Mouse (Mus musculus) brain, adult 2 months (tissue): ENCODE measurements around the gene Slc26a10.

ENCODE experiments used
- DNase-seq: peaks from one replicate; pipeline ENCODE4 v3.0.0; 2011; ENCODE audit warnings: low read depth, low spot score

The Slc26a10 gene

DNA sequence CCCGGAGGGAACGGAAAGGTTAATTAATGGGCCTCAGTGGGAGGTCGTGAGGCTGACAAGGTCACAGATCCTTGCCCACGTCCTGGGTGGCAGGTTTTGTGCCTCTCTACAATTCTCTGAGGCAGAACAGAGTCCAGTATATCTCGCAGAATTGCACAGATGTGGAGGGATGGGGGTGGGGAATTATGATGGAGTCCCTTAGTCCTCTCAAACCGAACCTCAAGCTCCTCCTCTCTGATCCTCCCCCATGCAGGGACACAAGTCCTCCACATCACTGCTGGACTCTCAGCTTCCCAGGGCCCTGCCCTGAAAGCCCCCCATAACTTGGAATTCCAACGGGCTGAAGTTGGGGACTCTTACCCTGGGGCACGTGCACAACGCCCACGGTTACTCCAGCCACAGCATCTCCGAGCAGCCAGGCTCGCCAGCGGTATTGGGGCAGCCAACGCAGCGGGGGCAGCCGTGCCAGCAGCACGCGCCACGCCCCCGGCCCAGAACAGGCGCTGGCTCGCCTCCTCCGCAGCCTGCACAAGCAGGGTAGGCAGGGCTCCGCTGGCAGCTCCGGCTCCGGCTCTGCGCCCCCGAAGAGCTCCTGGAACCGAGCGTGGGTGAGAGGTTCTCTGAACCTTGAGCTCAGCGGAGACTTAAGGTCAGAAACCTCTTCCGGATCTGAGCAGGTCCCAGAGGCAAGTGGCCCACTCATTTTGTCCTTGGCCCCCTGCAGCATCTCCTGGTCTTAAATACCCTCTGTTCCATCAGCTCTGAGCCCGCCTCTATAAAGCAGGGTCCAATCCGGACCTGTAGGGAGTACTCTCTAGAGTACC, at the start of gene Slc26a10:
Gene Slc26a10 (minus strand): TSS at position 775 of the 824 bp plus-strand sequence.
- DNase-seq, result peak; percentile 61

DNA sequence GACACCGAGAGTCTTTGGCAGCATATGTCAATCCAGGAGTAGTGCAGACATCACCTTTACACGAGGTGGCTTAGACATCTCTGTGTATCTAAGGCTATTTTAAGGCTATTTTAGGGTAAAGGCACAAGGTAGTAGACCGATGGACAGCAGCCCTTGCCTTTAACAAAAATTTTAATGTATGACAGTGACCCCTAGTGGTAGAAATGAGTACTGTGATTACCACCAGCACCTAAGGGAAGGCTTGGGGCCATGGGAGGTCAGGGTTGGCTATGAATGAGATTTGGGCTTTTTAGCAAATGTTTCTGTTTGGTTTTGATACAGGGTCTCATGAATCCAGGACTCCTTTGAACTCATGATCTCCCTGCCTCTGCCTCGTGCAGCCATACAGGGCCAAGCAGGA, 48.5 kb upstream of the Slc26a10 start:
- peak; percentile 81 for DNase-seq

DNA sequence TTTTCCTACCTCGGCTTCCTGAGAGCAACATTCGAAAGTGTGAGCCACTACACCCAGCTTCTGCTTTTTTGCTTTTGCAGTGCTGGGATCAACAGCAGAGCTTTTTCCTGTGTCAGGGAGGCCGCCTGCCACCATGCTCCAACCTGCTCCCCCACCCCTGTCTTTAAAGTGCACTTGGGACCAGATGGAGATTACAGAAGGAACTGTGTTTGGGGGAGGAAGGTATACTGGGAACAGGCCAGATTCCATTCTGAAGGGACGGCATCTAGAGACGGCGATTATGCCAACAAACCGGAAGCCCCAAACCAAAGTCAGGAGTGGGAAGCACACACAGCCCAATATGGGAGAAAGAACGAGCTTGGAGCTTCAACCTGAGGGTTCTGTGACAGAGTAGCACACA, 46.7 kb upstream of the Slc26a10 start:
- peak; percentile 65 for DNase-seq

DNA sequence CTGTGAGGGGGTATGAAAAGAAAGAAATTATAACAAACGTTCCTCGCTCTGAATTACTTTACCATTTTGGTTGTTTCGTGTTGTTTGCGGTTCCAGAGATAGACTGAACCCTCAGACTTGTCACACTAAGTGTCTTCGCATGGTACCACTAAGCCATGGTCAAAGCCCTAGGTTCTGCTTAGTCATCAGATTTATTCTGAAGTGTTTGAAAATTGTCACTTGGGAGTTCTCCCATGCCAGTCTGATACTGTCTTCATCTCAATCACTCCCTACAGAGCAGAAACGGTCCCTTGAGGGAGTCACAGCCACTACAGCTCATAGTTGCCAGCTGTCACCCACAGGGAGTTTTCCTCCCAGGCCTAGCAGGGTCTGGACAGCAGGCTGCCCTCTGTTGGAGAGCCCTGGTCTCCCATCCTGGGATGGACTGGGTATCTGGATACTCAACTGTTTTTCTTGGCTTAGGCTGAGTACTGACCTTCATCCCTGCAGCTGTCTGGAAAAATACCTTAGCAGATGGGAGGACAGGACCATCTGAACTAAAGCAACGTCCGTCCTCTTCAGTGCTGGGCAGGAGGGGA, 46.0 kb upstream of the Slc26a10 start:
- DNase-seq, result peak; percentile 53

DNA sequence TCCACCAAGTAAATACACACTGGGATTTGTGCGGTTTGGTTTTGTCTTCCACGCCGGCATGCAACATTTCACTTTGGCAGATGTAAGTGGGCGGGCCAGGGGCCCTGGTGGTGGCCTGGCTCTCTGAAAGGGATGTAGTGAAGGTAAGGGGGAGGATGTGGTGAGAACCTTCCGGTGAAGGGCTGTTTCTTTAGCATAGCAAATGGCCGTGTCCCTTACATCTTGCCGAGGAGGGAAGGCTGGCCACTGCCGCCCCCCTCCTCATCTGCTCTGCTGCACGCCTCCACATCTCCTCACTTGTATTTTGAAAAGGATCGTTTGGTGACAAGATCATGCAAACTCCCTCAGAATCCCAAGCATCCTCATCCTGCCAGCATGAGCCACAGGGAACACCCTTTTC, 45.3 kb upstream of the Slc26a10 start:
- DNase-seq, result peak; percentile 72

DNA sequence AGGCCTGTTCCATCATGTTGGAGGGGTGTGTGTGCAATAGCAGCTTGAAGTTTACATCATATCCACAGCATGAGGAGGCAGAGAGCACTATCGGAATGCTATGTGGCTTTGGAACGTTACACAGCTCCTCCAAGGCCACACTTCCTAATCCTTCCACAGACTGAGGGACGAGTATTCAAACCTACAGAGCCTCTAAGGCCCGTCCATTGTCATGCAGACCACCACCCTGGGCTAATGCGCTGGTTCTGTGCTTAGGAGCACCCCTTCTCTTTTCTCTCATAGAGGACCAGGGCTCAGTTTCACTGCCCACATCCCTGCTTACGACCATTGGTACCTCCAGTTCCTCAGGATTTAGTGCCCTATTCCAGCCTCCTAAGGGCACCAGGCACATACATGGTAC, 44.8 kb upstream of the Slc26a10 start:
- DNase-seq, result no peak

DNA sequence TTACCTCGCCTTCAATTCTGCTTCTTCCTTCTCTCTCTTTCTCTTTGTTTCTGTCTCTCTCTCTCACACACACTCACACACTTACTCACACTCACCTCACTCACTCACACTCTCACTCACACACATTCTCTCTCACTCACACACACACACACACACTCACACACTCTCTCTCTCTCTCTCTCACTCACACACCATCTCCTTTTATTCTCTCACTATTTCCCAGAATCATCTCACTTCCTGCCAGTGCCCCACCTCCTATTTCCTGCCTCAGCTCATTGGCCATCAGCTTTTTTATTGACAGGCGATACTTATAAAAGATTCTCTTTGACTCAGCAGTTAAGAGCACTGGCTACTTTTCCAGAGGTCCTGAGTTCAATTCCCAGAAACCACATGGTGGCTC, 37.9 kb upstream of the Slc26a10 start:
- no peak for DNase-seq

DNA sequence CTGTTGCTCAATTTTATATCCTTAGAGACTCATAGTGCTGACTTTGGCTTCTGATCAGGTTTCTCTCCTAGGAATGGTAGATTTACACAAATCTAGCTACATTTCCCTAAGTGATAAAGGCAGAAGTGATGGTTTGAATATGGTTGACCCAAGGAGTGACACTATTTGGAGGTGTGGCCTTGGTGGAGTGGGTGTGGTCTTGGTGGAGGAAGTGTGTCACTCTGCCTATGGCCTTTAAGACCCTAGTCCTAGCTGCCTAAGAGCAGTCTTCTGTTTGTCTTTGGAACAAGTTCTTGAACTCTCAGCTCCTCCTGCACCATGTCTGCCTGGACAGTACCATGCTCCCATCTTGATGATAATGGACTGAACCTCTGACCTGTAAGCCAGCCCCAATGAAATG, 36.7 kb upstream of the Slc26a10 start:
- no peak for DNase-seq

DNA sequence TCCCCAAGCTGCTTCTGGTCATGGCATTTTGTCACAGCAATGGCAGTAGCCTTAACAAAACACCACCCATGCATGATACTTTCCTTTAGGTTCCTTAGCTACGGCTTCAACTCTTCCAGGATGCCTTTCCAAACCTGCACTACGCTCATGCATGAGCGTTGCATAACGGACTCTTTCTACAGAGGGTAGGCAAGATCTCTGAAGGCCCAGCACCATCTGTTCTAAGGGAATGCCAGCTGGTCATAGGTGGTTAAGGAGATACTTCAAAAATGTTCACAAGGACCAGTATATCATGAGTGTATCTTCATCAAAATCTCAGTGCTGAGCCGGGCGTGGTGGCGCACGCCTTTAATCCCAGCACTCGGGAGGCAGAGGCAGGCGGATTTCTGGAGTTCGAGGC, 36.0 kb upstream of the Slc26a10 start:
- DNase-seq, result peak; percentile 89

DNA sequence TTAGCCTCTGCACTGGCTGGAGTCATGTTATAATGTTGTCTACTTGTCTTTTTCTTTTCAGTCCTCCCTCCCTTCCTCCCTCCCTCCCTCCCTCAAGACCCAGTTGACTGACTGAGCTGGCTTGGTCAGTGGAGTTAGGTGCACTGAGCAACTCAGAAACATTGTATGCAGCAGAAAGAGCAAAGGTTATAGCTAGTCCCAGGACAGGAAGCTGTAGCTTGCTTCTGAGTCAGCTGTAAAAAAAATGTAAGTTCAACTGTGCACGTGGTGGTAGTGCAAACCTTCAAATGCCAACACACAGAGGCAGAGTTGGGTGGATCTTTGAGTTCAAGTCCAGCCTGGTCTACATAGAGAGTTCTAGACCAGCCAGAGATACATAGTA, 34.0 kb upstream of the Slc26a10 start:
- no peak for DNase-seq

DNA sequence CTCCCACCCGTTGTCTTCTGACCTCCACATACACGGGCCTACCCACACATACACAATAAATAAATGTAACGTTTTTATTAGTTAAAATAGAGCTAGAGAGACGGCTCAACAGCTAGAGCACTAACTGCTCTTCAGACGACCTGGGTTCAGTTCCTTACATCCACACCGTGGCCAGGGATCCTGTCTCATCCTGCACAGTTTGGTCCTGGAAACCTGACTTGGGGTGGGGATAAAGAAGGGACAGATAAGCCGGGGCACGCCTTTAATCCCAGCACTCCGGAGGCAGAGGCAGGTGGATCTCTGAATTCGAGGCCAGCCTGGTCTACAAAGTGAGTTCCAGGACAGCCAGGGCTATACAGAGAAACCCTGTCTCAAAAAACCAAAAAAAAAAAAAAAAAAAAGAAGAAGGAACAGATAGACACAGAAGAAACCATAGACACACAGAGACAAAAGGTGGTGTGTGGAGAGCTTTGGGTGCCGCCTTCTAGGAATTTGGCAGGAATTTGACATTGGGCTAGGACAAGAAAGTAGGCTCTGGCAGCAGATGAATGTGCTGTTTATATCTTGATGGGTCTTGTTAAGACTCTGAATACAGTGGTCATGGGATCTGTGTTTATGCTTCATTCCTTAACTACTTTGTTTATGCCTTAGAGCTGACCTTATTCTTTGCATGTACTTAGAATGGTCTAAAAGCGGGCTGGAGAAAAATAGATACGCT, 33.4 kb upstream of the Slc26a10 start:
- no peak for DNase-seq

DNA sequence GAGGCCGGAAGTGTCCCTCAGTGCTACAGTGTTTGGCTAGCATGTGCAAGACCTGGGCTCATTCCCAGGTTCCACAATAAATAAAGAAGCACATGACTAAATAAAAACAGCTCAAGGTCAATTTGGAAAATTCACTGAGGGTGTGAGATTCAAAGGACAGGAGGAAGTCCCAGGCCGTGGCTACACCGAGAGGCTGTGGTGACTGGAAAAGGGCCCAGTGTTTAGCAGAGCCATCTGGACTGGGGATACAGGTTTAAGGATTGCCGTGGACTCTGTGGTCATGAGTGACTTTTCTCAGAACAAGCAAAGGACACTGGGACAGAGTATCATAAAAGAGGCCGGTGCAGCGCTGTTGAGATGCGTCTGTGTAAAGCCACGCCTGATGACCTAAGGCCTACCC, 32.8 kb upstream of the Slc26a10 start:
- DNase-seq, result peak; percentile 60

DNA sequence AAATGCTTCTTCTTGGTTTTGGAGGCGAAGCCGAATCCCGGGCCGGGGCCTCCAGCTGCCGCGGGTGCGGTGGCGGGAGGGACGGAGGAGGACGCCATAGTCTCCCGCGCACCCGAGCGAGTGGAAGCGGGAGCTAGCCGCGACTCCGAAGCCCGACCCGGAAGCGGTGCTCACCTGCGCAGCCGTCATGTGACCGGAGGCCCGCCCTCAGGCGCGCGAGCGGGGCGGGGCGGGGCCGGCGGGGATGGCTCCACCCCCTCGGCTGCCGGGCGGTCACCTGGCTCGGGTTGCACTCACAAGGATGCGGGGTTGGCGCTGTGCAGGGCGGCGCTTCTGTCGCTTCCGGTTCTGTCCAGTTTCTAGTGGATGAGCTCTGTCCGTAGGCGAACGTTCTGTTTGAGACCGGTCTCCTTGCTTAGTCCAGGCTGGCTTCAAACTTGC, 31.0 kb upstream of the Slc26a10 start, which contains the start of gene Pip4k2c:
Gene Pip4k2c (minus strand): TSS at position 172 of the 441 bp plus-strand sequence.
- DNase-seq, result peak; percentile 95

DNA sequence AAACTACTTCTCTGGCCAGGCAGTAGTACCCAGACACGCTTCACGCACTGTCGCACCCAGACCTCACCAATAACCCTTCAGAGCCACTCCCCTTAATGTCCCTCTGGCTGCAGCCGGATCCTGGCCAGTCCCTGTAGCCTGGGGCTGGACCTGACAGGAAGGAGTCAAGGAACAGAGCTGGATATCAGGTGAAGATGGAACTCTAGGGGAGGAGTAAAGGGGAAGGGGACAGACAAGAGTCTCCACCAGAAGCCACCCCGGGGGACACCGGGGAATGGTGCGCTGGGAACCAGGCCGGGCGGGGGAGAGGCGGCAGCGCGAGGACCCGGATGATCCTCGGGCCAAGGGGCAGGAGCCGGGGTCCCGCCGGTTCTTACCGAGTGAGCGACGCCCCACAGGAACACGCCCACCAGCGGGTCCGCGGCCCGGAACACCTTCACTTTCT, 30.5 kb upstream of the Slc26a10 start:
- DNase-seq, result no peak

DNA sequence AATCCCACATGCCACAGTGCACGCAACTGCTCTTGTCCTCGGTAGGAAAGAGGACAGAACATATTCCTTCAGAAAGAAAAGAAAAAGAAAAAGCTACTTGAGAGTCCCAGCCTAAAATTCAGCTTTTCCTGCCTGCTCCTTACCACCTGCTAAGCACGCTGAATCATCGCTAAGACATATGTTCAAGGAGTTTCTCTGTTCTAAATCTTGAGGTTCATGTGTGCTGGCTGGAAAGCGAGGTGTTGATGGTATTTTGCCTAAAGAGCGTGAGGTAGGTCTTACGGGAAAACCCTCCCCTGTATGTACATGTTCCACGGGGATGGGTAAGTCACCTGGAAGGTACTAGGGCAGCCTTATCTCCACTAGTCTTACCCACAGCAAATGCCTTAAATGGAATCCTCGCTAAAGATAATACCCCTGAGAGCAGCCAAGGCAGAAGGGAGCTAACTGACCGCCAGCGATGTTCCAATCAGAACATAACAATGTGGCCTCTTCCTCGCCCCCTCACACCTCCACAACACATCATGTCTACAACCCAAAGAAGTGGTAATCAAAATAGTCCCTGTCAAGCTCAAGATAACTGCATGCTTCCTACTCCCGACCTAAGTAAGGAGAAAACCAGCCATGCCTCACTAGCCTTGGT, 29.6 kb upstream of the Slc26a10 start:
- DNase-seq, result peak; percentile 83

DNA sequence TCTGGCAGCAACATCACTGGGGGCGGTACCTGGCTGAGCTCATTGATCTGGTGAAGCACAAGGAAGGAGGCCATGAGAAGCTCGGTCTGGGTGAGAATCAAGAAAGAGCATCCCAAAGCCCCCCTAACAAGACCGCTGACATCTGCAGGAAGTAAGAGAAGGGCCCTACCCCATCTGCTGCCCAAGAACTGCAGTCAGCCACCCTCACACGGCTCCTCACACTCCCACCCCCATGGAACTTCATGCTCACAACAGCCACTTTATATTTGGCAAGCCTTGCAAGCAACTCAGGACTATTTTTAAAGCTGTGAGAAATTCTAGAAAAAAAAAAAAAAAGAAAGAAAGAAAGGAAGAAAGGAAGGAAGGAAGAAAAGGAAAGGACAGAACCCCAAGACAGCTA, 28.5 kb upstream of the Slc26a10 start:
- DNase-seq, result peak; percentile 89

DNA sequence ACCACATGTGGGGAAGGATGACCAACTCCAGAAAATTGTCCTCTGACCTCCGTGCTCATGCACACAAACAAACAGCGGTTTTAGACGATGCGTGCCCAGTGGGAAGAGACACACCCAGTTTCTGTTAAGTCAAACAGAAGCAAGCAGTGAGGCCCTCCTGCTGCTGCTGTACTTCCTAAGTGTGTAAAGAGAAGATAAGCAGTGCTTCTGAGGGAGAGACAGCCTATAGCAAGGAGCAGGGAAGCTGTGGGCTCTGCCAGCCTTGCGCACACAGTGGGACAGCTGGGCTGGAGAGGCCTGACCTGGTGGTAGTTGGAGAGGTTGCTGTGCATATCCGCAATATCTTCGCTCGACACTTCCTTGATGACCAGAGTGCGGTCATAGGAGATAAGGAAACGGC, 24.9 kb upstream of the Slc26a10 start:
- no peak for DNase-seq

DNA sequence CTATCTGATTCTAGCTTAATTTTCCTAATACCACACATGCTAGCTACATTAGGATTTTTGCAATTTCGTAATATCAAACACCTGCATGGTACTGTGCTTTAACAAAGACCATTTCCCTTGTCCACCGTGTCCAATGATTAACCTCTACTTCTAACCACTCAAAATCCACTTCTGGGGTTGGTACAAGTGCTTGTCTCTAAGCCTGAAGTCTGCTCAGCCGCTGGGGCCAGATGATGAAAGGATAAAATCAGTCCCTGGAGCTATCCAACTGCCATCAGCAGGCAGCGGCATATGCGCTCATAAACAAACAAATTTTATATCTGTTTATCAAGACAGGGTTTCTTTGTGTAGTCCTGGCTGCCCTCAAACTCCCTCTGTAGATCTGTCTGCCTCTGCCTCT, 24.1 kb upstream of the Slc26a10 start:
- no peak for DNase-seq

DNA sequence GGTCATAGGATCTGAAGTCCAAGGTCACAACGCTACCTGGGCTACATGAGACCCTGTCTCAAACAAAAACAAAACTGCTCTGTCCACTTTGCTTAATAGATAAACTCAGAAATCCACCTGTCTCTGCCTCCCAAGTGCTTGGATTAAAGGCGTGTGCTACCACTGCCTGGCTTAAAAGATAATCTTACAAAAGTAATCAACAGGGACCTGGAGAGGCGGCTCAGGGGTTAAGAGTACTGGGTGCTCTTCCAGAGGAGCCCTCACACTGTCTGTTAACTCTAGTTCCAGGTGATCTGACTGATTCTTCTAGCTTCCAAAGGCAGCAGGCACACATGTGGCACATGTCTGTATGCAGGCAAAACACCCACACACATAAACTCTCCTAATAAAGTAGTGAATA, 22.7 kb upstream of the Slc26a10 start:
- DNase-seq, result no peak

DNA sequence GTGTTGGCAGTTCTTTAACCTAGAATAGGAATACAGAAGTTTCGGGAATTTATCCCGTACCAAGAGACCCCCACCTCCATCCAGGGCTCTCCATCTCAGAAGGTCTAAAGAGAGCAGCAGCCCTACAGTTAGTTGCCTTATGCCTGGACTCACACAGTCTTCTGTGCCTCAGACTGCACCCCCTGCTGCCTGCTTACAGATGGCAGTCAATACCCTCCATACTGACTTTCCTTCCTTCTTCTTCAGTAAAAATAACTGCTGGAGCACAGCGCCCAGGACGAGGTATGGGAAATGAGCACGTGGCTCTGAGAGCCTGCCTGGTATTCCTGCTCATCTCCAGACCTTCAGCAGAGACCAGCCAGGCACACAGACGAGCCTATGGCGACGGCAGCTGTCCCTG, 19.8 kb upstream of the Slc26a10 start:
- DNase-seq, result peak; percentile 46

DNA sequence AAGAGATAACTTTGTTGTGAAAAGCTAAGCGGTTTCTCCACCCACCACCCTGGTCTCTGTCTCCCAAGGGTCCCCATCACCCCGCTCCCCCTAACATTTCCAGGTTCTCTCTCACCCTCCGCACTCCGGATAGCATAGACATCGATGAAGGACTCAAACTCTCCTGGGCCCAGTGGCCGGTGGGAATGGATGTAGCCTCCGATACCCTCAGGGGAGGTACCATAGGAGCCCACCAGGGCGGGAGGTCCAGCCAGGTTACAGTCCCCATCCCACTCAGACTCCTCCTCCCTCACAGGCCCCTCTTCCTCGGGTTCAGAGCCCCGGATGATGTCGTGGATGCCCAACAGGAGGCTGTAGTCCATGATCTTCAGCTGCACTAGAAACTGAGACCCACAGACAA, 19.0 kb upstream of the Slc26a10 start:
- DNase-seq, result no peak

DNA sequence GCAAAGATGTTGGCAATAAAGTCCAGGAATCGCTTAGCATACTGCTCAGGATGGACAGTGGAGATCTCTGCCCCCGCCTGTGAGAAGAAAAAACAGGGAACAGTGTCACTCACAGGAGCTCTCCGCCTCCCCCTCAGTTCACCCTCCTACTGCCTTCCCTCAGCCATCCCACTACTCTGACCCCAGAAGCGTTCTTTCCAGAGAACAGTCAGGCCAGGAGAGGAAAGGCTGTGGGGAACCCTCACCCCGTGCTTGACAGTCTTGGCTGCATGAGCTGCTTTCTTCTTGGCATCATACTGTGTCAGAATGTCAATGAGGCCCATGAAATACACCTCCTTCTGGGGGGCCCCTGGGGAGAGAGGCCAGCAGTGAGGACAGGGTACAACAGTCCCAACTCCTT, 18.6 kb upstream of the Slc26a10 start:
- DNase-seq, result no peak
